Mouse (Mus musculus) stomach, postnatal 0 days (tissue): Measurements from ENCODE around the gene Cxcl16.

Experiments
- CTCF ChIP-seq: IDR thresholded peaks from 2 replicates; pipeline ENCODE4 v1.5.1; 2016; ENCODE audit warnings: antibody characterized with exemption, low read depth, mild to moderate bottlenecking, moderate library complexity
- EP300 ChIP-seq: optimal IDR thresholded peaks from 2 replicates; pipeline ENCODE3; 2016; ENCODE audit warnings: antibody characterized with exemption

DNA sequence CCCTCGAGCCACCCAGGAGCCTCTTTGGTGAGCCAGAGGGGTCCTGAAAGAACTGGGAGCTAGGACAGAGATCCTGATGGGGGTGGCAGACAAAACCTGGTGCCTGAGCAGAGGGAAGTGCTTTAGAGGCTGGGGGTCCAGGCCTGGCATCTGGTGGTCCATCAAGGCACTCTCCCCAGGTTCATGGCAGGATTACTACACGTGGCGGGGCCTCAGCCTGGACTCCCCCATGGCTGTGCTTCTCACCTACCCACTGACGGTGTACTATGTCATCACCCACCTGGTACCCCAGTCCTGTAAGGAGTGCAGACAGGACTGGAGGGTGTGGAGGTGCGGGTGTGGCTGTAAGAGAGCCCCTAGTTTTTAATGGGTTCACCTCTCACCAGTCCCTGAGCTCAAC is 4.2 kb upstream of the Cxcl16 start:
- TF ChIP-seq CTCF (no peak), EP300 (no peak)
